Mouse (Mus musculus) olfactory bulb, adult 2 months (tissue): Measurements from ENCODE around the gene Klhdc9.

Source experiments
- CTCF ChIP-seq: fragments of 200-500 bp; IDR thresholded peaks from 2 replicates; pipeline ENCODE4 v1.5.1; 2012; ENCODE audit warnings: low read depth, mild to moderate bottlenecking, low read length, moderate library complexity; ENCODE audit not compliant: insufficient read depth
- POLR2A ChIP-seq: fragments of 200-500 bp; IDR thresholded peaks from 2 replicates; pipeline ENCODE4 v1.6.1; 2012; ENCODE audit warnings: mild to moderate bottlenecking, low read depth, low read length, moderate library complexity; ENCODE audit not compliant: insufficient read depth

GRCm38 (mm10) chr1:171372880-171373279, 12.3 kb upstream of the Klhdc9 start:
- no peak for TF ChIP-seq POLR2A
- no peak for TF ChIP-seq CTCF
